Mouse (Mus musculus): ENCODE measurements around the gene Csnk1g1. TPM values are rescaled to one million over a fixed set of nuclear protein-coding genes. Genes with fewer than 3 reads are reported as not detected.

Gene Csnk1g1
- polyA plus RNA-seq, 1 experiment from 2014 or later = 8.4 TPM

GRCm38 (mm10) chr9:65902879-65903278 is 5.8 kb upstream of the Csnk1g1 start:
- H3K9me3 ChIP-seq (ENCODE audit: low read length) = no peaks in the 10 kb centered on the region
- WGBS = 88% methylated on average over 3 of the region's 3 CpGs
- no peaks in the 10 kb centered on the region for H3K36me3 ChIP-seq (ENCODE audit: insufficient read depth, low read length)
- no peaks in the 10 kb centered on the region for H3K27me3 ChIP-seq (replicated peaks; ENCODE audit: insufficient read depth, low read length)
- no peak for TF ChIP-seq EP300 (IDR thresholded peaks at IDR 0.05)
- TF ChIP-seq CTCF (IDR thresholded peaks at IDR 0.05) = no peak
- ATAC-seq (no peak), DNase-seq (ENCODE audit: low spot score) (no peak)
- H3K4me2 ChIP-seq (replicated peaks; ENCODE audit: low read depth, low read length) = no peak overlapping the region
- H3K27ac ChIP-seq (ENCODE audit: low read length) = no peak overlapping the region
- H3K9ac ChIP-seq (replicated peaks; ENCODE audit: low read depth) = no peak overlapping the region
- no peak overlapping the region for H3K4me3 ChIP-seq (ENCODE audit: low read depth, low read length)
- H3K4me1 ChIP-seq (ENCODE audit: insufficient read depth, low read depth, low read length) = no peaks in the 10 kb centered on the region

DNA sequence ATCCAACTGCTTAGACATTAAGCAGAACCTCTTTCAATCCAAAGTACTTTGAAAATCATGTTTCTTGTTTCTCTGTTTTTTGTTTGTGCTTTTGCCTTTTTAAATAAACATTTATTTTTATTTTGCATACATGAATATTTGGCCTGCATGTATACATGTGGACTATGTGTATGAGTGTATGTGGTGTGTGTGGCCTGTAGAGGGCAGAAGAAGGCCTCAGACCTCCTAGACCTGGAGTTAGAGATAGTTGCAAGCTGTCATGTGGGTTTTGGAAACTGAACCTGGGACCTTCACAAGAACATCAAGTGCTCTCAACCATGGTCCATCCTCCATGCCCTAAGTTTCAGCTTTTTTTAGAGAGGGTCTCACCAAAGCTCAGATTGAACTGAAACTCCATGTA is 5.3 kb upstream of the Csnk1g1 start:
- TF ChIP-seq EP300 (IDR thresholded peaks at IDR 0.05) = no peak
- TF ChIP-seq CTCF (IDR thresholded peaks at IDR 0.05) = peak; percentile 57
- Histone ChIP-seq H3K27ac (ENCODE audit: low read length) (no peak overlapping the region), H3K4me1 (ENCODE audit: insufficient read depth, low read depth, low read length) (no peaks in the 10 kb centered on the region), H3K9ac (replicated peaks; ENCODE audit: low read depth) (no peak overlapping the region), H3K36me3 (ENCODE audit: insufficient read depth, low read length) (no peaks in the 10 kb centered on the region), H3K4me3 (ENCODE audit: low read depth, low read length) (no peak overlapping the region), H3K27me3 (replicated peaks; ENCODE audit: insufficient read depth, low read length) (no peaks in the 10 kb centered on the region), H3K4me2 (replicated peaks; ENCODE audit: low read depth, low read length) (no peak overlapping the region), H3K9me3 (ENCODE audit: low read length) (no peaks in the 10 kb centered on the region)
- ATAC-seq (no peak), DNase-seq (ENCODE audit: low spot score) (peak; percentile 24)

- peak; percentile 54 for DNase-seq (ENCODE audit: low spot score)
- Histone ChIP-seq H3K9me3 (ENCODE audit: low read length) (no peaks in the 10 kb centered on the region), H3K4me2 (replicated peaks; ENCODE audit: low read depth, low read length) (peak overlapping the region; percentile 88), H3K4me3 (ENCODE audit: low read depth, low read length) (peak overlapping the region; percentile 84), H3K27ac (ENCODE audit: low read length) (peak overlapping the region; percentile 79), H3K36me3 (ENCODE audit: insufficient read depth, low read length) (no peaks in the 10 kb centered on the region), H3K4me1 (ENCODE audit: insufficient read depth, low read depth, low read length) (no peaks in the 10 kb centered on the region), H3K9ac (replicated peaks; ENCODE audit: low read depth) (peak overlapping the region; percentile 70), H3K27me3 (replicated peaks; ENCODE audit: insufficient read depth, low read length) (no peaks in the 10 kb centered on the region)
- TF ChIP-seq CTCF (IDR thresholded peaks at IDR 0.05) = peak; percentile 50
- TF ChIP-seq EP300 (IDR thresholded peaks at IDR 0.05) = no peak
- peak; percentile 42; the same call in 1 of the 2 replicates for ATAC-seq
- WGBS = under 1% methylated on average over 32 of the region's 34 CpGs
Measured at GRCm38 (mm10) chr9:65909301-65909801, 627 bp downstream of the Csnk1g1 start.

- DNase-seq (ENCODE audit: low spot score) (no peak), ATAC-seq (no peak)
- peak overlapping the region; percentile 88 for H3K4me2 ChIP-seq (replicated peaks; ENCODE audit: low read depth, low read length)
- peak overlapping the region; percentile 70 for H3K9ac ChIP-seq (replicated peaks; ENCODE audit: low read depth)
- no peaks in the 10 kb centered on the region for H3K27me3 ChIP-seq (replicated peaks; ENCODE audit: insufficient read depth, low read length)
- H3K9me3 ChIP-seq (ENCODE audit: low read length) = no peaks in the 10 kb centered on the region
- H3K36me3 ChIP-seq (ENCODE audit: insufficient read depth, low read length) = no peaks in the 10 kb centered on the region
- H3K4me1 ChIP-seq (ENCODE audit: insufficient read depth, low read depth, low read length) = no peaks in the 10 kb centered on the region
- H3K4me3 ChIP-seq (ENCODE audit: low read depth, low read length) = peak overlapping the region; percentile 84
- H3K27ac ChIP-seq (ENCODE audit: low read length) = peak overlapping the region; percentile 79
- no peak for TF ChIP-seq EP300 (IDR thresholded peaks at IDR 0.05)
- no peak for TF ChIP-seq CTCF (IDR thresholded peaks at IDR 0.05)
- WGBS = 5% methylated on average over 4 of the region's 4 CpGs
Measured at GRCm38 (mm10) chr9:65909837-65910236, 1.1 kb downstream of the Csnk1g1 start.

DNA sequence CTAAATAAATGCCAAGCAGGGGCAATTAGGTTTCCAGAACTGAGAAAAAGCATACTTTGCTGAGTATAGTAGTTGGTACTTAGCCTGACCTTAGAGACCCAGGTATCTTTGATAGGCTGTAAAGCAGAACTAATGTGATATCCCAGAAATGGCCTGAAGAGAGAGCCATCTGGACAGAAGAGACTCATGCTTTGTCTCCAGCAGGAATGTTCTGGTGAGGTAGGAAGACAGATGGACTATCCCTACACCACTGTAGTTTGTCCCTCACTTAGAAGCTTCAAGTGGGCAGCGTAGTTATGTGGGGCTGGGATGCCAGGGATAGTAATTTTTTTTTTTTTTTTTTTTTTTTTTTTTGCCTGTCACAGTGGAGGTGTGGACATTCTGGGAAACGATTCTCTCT is 5.3 kb downstream of the Csnk1g1 start:
- no peak overlapping the region for H3K4me2 ChIP-seq (replicated peaks; ENCODE audit: low read depth, low read length)
- no peaks in the 10 kb centered on the region for H3K9me3 ChIP-seq (ENCODE audit: low read length)
- ATAC-seq (no peak), DNase-seq (ENCODE audit: low spot score) (no peak)
- no peak for TF ChIP-seq EP300 (IDR thresholded peaks at IDR 0.05)
- TF ChIP-seq CTCF (IDR thresholded peaks at IDR 0.05) = no peak
- no peak overlapping the region for H3K27ac ChIP-seq (ENCODE audit: low read length)
- H3K36me3 ChIP-seq (ENCODE audit: insufficient read depth, low read length) = no peaks in the 10 kb centered on the region
- no peaks in the 10 kb centered on the region for H3K27me3 ChIP-seq (replicated peaks; ENCODE audit: insufficient read depth, low read length)
- H3K4me1 ChIP-seq (ENCODE audit: insufficient read depth, low read depth, low read length) = no peaks in the 10 kb centered on the region
- WGBS = 67% methylated on average over 2 of the region's 2 CpGs
- no peak overlapping the region for H3K4me3 ChIP-seq (ENCODE audit: low read depth, low read length)
- H3K9ac ChIP-seq (replicated peaks; ENCODE audit: low read depth) = no peak overlapping the region

DNA sequence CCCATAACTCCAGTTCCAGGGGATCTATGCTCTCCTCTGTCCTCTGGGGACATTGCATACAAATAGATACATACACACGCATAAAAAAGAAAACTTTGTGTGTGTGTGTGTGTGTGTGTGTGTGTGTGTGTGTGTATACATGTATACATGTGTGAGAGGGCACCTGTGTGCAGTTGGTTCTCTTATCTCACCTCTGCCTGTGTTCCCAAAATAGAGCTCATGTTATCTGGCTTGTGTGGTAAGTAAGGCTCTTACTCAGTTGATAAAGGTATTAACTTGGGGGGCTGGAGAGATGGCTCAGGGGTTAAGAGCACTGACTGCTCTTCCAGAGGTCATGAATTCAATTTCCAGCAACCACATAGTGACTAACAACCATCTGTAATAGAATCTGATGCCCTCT is 8.3 kb downstream of the Csnk1g1 start:
- Histone ChIP-seq H3K36me3 (ENCODE audit: insufficient read depth, low read length) (no peaks in the 10 kb centered on the region), H3K27me3 (replicated peaks; ENCODE audit: insufficient read depth, low read length) (no peaks in the 10 kb centered on the region), H3K4me3 (ENCODE audit: low read depth, low read length) (no peak overlapping the region), H3K4me1 (ENCODE audit: insufficient read depth, low read depth, low read length) (no peaks in the 10 kb centered on the region), H3K9ac (replicated peaks; ENCODE audit: low read depth) (no peak overlapping the region), H3K4me2 (replicated peaks; ENCODE audit: low read depth, low read length) (no peak overlapping the region), H3K27ac (ENCODE audit: low read length) (no peak overlapping the region), H3K9me3 (ENCODE audit: low read length) (no peaks in the 10 kb centered on the region)
- 76% methylated on average over 1 of the region's 1 CpGs for WGBS
- ATAC-seq (no peak), DNase-seq (ENCODE audit: low spot score) (no peak)
- TF ChIP-seq EP300 (IDR thresholded peaks at IDR 0.05) (no peak), CTCF (IDR thresholded peaks at IDR 0.05) (no peak)

- no peak overlapping the region for H3K4me3 ChIP-seq (ENCODE audit: low read depth, low read length)
- no peak overlapping the region for H3K4me2 ChIP-seq (replicated peaks; ENCODE audit: low read depth, low read length)
- H3K27ac ChIP-seq (ENCODE audit: low read length) = no peak overlapping the region
- ATAC-seq (no peak), DNase-seq (ENCODE audit: low spot score) (no peak)
- TF ChIP-seq CTCF (IDR thresholded peaks at IDR 0.05) (no peak), EP300 (IDR thresholded peaks at IDR 0.05) (no peak)
- no peak overlapping the region for H3K9ac ChIP-seq (replicated peaks; ENCODE audit: low read depth)
- no peaks in the 10 kb centered on the region for H3K9me3 ChIP-seq (ENCODE audit: low read length)
- H3K27me3 ChIP-seq (replicated peaks; ENCODE audit: insufficient read depth, low read length) = no peaks in the 10 kb centered on the region
- H3K36me3 ChIP-seq (ENCODE audit: insufficient read depth, low read length) = no peaks in the 10 kb centered on the region
- no peaks in the 10 kb centered on the region for H3K4me1 ChIP-seq (ENCODE audit: insufficient read depth, low read depth, low read length)
Measured at GRCm38 (mm10) chr9:65928456-65928855, 19.7 kb downstream of the Csnk1g1 start.

All from lung, postnatal 0 days (tissue).